Mouse (Mus musculus) hindbrain, postnatal 0 days (tissue): Measurements from ENCODE around the gene Tcf12. TPM values are rescaled to one million over a fixed set of nuclear protein-coding genes. Genes with fewer than 3 reads are reported as not detected.

Source experiments
- ATAC-seq: fragments of 200-750 bp; cut with Nextera tagmentation; 2 replicates; pipeline ENCODE4 v1.8.0; 2017; ENCODE audit warnings: mild to moderate bottlenecking, moderate TSS enrichment, moderate library complexity
- DNase-seq: peaks from one replicate; pipeline ENCODE4 v3.0.0-alpha.2; 2015; ENCODE audit warnings: low spot score
- H3K27ac ChIP-seq: fragments of 300-500 bp; sonication (generic); 2 replicates; pipeline ENCODE4 v1.5.1; 2014; ENCODE audit warnings: mild to moderate bottlenecking
- H3K27me3 ChIP-seq: fragments of 300-500 bp; sonication (generic); 2 replicates; pipeline ENCODE4 v1.6.1; 2014; ENCODE audit warnings: low read length, mixed read lengths; ENCODE audit not compliant: insufficient read depth
- H3K36me3 ChIP-seq: fragments of 300-500 bp; sonication (generic); 2 replicates; pipeline ENCODE4 v1.6.1; 2014; ENCODE audit warnings: low read length, mixed read lengths; ENCODE audit not compliant: insufficient read depth
- H3K4me1 ChIP-seq: fragments of 300-500 bp; sonication (generic); 2 replicates; pipeline ENCODE4 v1.6.1; 2014; ENCODE audit warnings: antibody characterized with exemption, low read length, mixed read lengths; ENCODE audit not compliant: insufficient read depth
- H3K4me2 ChIP-seq: fragments of 300-500 bp; sonication (generic); 2 replicates; pipeline ENCODE4 v1.6.1; 2014; ENCODE audit warnings: low read depth, mild to moderate bottlenecking, low read length, moderate library complexity, mixed read lengths
- H3K4me3 ChIP-seq: fragments of 300-500 bp; sonication (generic); 2 replicates; pipeline ENCODE4 v1.5.1; 2014; ENCODE audit warnings: low read length
- H3K9ac ChIP-seq: fragments of 300-500 bp; sonication (generic); replicated peaks from 2 replicates; pipeline ENCODE4 v1.6.1; 2014; ENCODE audit warnings: mild to moderate bottlenecking, low read length, moderate library complexity, mixed read lengths
- H3K9me3 ChIP-seq: fragments of 300-500 bp; sonication (generic); 2 replicates; pipeline ENCODE4 v1.6.1; 2016; ENCODE audit warnings: low read length, mixed read lengths
- CTCF ChIP-seq: IDR thresholded peaks from 2 replicates; pipeline ENCODE4 v1.5.1; 2016; ENCODE audit warnings: antibody characterized with exemption, control low read depth, low read depth
- WGBS: fragments of 180-500 bp; shearing (Covaris S2); extraction: QIAGEN DNeasy Blood & Tissue Kit; methylation state at CpG from one replicate; pipeline ENCODE4 v1.1.7; 2014; 5-methylcytosine and 5-hydroxymethylcytosine counted together
- polyA plus RNA-seq: library from polyadenylated mRNA; unstranded; fragments of >200 nt; fragmentation: Nextera tagmentation; extraction: Ambion mirVana; gene quantifications from 2 replicates; pipeline ENCODE4 v1.2.1, GENCODE M21; 2015
- total RNA-seq: library from RNA; depleted of rRNA; stranded (reverse); fragments of >200 nt; gene quantifications from 2 replicates; pipeline ENCODE4 v1.2.3, GENCODE M21; 2014

The Tcf12 gene
- total and polyA plus RNA-seq, 2 experiments from 2014 or later: 65.5 to 155 TPM

DNA sequence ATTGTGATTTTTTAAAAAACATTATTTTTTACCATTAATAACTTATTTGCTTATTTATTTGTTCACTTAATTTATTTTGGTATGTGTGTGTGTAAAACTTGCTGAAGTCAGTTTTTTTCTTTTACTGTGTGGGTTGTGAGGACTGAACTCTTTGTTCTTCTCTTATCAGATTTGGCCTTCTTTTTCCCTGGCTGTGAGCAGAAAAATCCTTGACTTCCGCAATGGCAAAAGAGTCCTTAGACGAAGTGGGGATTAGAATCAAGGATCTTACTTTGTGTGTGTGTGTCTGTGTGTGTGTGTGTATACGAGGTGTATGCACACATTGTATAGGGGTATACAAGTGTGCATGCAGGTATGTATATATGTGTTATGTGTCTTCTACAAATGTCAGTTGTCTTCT, 176.8 kb downstream of the Tcf12 start:
- H3K4me1 ChIP-seq: no peaks in the 10 kb centered on the region
- no peaks in the 10 kb centered on the region for H3K9me3 ChIP-seq
- ATAC-seq: no peak
- H3K4me2 ChIP-seq: no peak overlapping the region
- no peak overlapping the region for H3K9ac ChIP-seq
- no peak overlapping the region for H3K27ac ChIP-seq
- DNase-seq: no peak
- no peaks in the 10 kb centered on the region for H3K36me3 ChIP-seq
- H3K27me3 ChIP-seq: no peaks in the 10 kb centered on the region
- no peak for TF ChIP-seq CTCF
- 88% methylated on average over 3 of the region's 3 CpGs for WGBS
- H3K4me3 ChIP-seq: no peak overlapping the region

DNA sequence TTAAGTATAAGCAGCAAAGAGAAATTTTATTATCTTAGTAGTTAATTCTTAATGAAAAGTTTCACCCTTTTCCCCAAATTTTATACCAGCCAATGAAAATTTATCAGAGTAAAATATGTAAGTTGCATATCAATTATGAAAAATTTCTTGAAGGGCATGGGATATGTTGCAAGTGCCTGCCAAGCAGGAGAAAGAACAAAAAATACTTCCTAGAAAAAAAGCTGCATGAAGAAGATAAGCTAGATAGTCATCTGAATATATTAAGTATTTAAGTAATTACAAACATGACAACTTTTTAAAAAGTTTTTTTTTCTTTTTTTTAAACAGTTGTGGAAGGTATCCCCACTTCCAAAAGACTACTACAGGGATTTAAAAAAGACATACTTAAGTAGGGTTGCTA, 179.7 kb downstream of the Tcf12 start:
- ATAC-seq: no peak

GRCm38 (mm10) chr9:71931358-71931715, 180.3 kb downstream of the Tcf12 start:
- Histone ChIP-seq H3K4me3 (no peak overlapping the region), H3K4me1 (no peaks in the 10 kb centered on the region), H3K9ac (no peak overlapping the region), H3K27me3 (no peaks in the 10 kb centered on the region), H3K36me3 (no peaks in the 10 kb centered on the region), H3K9me3 (no peaks in the 10 kb centered on the region), H3K27ac (no peak overlapping the region), H3K4me2 (no peak overlapping the region)
- ATAC-seq: no peak
- peak; percentile 6 for DNase-seq
- TF ChIP-seq CTCF: no peak
- 32% methylated on average over 8 of the region's 8 CpGs for WGBS

More for the DNA sequence above, 179.7 kb downstream of the Tcf12 start:
- Histone ChIP-seq H3K27ac (no peak overlapping the region), H3K9ac (no peak overlapping the region), H3K4me3 (no peak overlapping the region), H3K4me2 (no peak overlapping the region), H3K27me3 (no peaks in the 10 kb centered on the region), H3K9me3 (no peaks in the 10 kb centered on the region), H3K36me3 (no peaks in the 10 kb centered on the region), H3K4me1 (no peaks in the 10 kb centered on the region)
- no peak for DNase-seq
- TF ChIP-seq CTCF: no peak

DNA sequence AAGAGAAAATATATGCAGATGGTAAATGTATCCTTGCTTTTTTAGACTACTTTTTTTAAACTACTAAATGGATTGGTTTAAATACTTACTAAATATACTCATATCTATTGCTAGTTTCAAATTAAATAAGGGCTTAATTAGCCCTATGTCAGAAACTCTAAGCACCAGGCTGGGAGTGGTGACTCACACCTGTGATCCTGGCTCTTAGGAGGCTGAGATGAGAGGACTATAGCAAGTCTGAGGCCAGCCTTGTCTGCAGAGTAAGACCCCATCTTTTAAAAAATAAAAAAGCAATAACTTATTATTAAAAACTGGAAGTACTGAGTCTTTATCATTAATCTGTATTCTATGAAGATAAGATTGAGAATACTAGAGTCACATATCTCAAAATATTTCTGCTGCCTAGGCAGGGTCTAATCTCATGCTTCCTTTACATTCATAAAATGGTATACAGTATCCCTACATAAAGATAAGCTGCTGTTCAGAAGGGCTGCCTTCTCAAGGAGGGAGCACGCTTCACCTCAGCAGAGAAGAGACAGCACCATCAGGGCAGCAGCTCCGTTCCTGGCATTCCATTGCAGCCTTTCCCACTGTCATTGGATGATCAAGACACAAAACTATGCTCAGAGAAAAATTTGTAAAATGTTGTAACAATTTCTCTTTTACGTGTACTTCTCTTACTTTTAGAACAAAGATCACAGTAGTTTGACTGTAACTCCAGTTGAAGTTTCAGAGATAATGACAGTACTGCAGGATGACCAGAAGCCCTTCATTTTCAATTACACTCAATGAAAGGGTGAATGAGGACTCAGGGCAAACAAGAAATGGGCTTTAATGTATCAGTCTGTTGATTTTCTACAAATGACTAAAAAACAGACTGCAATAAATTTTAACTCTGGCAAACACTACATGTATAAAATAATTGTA, 181.0 kb downstream of the Tcf12 start:
- 86% methylated on average over 3 of the region's 3 CpGs for WGBS
- no peak overlapping the region for H3K4me3 ChIP-seq
- no peaks in the 10 kb centered on the region for H3K27me3 ChIP-seq
- DNase-seq (no peak), ATAC-seq (no peak)
- TF ChIP-seq CTCF: no peak
- H3K27ac ChIP-seq: no peak overlapping the region
- H3K9me3 ChIP-seq: no peaks in the 10 kb centered on the region
- no peak overlapping the region for H3K9ac ChIP-seq
- no peaks in the 10 kb centered on the region for H3K4me1 ChIP-seq
- no peaks in the 10 kb centered on the region for H3K36me3 ChIP-seq
- no peak overlapping the region for H3K4me2 ChIP-seq

GRCm38 (mm10) chr9:71916662-71916953, 195.1 kb downstream of the Tcf12 start:
- no peak for TF ChIP-seq CTCF
- H3K36me3 ChIP-seq: no peaks in the 10 kb centered on the region
- H3K27ac ChIP-seq: no peak overlapping the region
- no peak for ATAC-seq
- H3K4me3 ChIP-seq: no peak overlapping the region
- no peak overlapping the region for H3K9ac ChIP-seq
- peaks cover 7% of the 10 kb centered on the region; the same call in 1 of the 2 replicates for H3K4me1 ChIP-seq
- no peak overlapping the region for H3K4me2 ChIP-seq
- no peak for DNase-seq
- H3K27me3 ChIP-seq: no peaks in the 10 kb centered on the region
- H3K9me3 ChIP-seq: no peaks in the 10 kb centered on the region

GRCm38 (mm10) chr9:71915871-71916661, 195.6 kb downstream of the Tcf12 start:
- no peak overlapping the region for H3K4me3 ChIP-seq
- no peak for DNase-seq
- H3K4me1 ChIP-seq: peaks cover 7% of the 10 kb centered on the region; the same call in 1 of the 2 replicates
- H3K9me3 ChIP-seq: no peaks in the 10 kb centered on the region
- 26% methylated on average over 6 of the region's 6 CpGs for WGBS
- no peak overlapping the region for H3K27ac ChIP-seq
- no peak for TF ChIP-seq CTCF
- no peaks in the 10 kb centered on the region for H3K27me3 ChIP-seq
- H3K9ac ChIP-seq: no peak overlapping the region
- no peaks in the 10 kb centered on the region for H3K36me3 ChIP-seq
- 0 out of 2 replicates have a peak, but pooled peaks have one; percentile 10 for ATAC-seq
- H3K4me2 ChIP-seq: no peak overlapping the region

- no peak for ATAC-seq
- Histone ChIP-seq H3K9ac (no peak overlapping the region), H3K4me1 (no peaks in the 10 kb centered on the region), H3K4me3 (no peak overlapping the region), H3K4me2 (no peak overlapping the region), H3K27me3 (no peaks in the 10 kb centered on the region), H3K9me3 (no peaks in the 10 kb centered on the region), H3K27ac (no peak overlapping the region), H3K36me3 (no peaks in the 10 kb centered on the region)
- 90% methylated on average over 2 of the region's 2 CpGs for WGBS
- no peak for DNase-seq
- TF ChIP-seq CTCF: no peak
These were observed 205.1 kb downstream of the Tcf12 start for GRCm38 (mm10) chr9:71906522-71906921.
